Mouse (Mus musculus) embryo, embryonic 10 days (tissue): ENCODE data around the gene Slc38a2.

Experiments
- DNase-seq: peaks from one replicate; pipeline ENCODE4 v3.0.0-alpha.2; 2015; ENCODE audit warnings: low spot score

Slc38a2 gene

DNA sequence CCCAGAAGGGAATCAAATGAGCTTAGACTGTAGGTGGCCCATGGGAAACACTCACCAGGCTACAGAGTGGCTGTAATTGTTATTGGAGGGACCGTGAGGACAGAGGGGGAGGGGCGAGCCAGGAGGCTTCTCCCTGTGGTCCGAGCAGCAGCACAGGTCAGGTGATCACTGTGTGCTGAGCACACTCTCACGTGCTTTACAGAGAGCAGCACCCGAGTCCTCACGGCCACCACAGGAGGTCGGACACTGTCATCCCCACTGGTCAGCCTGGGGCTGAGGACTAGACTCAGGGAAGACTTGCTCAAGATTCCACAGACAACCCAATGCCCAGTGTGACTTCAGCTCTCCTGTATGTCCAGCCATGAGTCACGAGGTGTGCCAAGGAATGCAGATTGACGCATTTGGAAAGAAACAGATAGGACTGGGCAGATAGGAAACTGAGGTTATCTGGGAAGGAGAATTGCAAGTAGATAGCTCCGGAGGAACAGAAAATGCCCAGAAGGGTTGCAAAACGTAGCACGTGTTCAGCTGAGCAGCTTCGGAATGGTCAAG, 38.9 kb downstream of the Slc38a2 start:
- DNase-seq = no peak

DNA sequence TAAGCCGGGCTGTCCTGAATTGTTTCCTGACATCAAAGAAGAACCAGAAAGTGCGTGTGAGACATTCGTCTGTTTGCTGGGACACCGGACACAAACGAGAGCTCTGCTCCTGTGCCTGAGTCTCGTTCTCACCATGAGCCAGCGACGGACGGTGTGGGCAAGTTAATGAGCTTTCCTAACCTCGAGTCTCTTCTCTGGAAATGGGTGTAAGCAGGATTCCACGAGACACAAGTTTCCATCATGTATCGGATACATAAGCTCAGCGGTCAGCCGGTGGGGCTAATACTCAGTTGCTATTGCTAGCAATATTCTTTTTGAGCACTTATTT, 41.3 kb downstream of the Slc38a2 start:
- DNase-seq = peak; percentile 25

DNA sequence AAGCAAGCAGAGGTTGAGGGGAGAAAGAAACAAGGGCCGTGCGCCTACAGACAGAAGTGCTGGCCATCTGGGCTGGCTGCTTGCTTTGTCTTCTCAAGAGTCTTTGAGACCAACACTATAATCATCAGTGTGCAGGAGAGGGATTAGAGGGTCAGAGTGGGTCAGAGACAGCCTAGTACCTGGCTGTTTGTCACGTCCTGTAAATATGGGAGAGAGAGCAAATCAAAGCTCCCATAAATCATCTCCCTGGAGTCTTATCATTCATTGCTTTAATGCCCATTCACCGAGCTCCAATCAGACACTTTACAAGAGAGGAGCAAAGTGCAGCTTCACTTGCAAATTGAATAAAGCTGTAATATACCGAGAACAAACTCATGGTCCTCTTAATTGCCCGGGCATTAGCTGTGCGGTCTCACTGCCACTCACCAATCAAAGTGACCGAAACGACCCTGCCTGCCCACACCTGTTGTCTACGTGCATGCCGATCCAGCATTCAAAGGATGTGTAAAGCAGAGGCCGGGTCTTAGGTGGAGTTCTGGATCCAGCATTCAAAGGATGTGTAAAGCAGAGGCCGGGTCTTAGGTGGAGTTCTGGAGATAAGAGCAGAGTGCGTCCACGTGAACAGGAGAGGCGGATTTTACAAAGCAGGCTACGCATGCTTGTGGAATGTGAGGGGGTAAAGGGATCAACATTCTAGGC, 41.8 kb downstream of the Slc38a2 start:
- DNase-seq = no peak

DNA sequence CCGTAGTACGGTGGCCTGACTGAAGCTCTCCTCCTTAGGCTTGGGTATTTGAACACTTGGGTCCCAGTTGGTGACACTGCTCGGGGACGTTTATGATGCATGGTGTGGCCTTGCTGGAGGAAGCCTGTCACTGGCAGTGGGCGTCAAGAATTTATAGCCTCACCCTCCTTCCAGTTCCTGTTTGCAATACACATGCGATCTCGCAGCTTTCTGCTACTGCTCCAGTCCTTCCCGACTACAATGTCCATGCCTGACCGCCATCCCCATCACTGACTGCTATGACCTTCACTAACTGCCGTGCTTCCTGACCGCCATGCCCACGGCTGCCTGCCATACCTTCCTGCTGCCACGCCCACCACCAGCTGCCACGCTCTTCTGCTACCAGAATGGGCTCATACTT, 44.0 kb downstream of the Slc38a2 start:
- no peak for DNase-seq

DNA sequence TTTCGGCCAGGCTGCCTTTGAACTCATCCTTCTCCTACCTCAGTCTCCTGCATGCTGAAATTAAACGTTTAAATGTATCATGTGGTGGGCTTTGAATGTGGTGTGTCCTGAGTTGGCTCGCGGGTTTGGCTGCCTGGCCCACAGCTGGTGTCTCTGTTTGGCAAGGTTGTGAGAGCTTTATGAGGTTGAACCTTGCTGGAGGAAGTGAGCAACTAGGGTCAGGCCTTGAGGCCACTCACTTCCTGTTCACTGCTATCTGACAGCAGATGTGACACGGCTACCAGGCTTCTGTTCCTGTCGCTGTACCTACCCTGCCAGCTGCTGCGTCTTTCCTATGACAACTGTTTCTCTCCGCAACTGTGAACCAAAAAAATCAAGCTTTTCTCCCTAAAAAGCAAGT, 44.8 kb downstream of the Slc38a2 start:
- peak; percentile 39 for DNase-seq

DNA sequence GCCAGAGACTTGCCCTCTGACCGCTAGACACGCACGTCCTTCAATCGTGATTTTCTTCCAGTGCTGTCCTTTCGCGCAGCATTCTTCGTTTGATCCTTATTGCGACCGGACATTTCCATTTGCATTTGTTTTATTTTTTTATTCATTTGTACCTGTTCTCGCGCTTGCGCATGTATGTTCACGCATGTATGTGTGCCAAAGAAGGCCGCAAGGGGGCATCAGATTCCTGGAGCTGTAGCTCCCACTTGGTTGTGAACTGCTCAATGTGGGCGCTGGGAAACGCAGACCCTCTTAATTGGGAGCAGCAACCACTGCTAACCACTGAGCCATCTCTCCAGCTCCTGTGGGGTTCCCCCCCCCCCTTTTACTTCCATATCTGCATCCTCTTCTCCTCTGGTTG, 46.5 kb downstream of the Slc38a2 start:
- DNase-seq = no peak

DNA sequence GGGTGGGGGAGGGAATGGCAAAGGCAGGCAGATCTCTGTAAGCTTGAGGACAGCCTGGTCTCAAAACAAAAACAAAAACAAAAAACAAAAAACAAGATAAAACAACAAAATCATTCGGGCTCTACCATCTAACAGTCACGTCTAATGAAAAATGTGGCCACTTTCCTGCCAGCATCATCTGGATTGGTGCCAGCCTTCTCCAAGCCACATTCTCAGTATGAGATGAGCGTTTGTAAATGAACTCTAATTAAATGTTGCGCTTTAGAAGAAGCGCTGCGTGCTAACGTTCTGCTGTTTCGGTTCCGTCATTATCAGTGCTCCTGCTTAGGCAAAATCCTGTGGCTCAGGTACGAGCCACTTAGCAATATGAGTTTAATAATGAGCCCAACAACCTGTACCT, 47.0 kb downstream of the Slc38a2 start:
- DNase-seq = no peak

DNA sequence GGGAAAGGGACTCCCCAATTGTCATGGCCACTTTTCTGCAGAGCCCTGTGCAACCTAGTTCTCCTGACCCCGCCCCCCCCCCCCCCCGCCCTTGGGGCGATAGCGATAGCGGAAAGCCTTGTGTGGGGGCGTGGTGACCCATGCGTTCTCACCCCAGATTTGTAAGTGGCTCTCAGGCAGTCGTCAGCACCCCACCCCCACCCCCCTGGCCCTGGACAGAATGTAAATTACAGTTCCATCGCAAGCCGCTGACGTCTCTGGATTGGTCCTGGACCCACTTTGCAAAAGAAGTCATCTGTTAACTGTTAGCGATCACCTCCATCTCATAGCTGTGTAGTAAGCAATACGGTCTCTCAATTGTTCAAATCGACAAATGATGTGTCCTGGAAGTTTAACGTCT, 52.2 kb downstream of the Slc38a2 start:
- DNase-seq = no peak

DNA sequence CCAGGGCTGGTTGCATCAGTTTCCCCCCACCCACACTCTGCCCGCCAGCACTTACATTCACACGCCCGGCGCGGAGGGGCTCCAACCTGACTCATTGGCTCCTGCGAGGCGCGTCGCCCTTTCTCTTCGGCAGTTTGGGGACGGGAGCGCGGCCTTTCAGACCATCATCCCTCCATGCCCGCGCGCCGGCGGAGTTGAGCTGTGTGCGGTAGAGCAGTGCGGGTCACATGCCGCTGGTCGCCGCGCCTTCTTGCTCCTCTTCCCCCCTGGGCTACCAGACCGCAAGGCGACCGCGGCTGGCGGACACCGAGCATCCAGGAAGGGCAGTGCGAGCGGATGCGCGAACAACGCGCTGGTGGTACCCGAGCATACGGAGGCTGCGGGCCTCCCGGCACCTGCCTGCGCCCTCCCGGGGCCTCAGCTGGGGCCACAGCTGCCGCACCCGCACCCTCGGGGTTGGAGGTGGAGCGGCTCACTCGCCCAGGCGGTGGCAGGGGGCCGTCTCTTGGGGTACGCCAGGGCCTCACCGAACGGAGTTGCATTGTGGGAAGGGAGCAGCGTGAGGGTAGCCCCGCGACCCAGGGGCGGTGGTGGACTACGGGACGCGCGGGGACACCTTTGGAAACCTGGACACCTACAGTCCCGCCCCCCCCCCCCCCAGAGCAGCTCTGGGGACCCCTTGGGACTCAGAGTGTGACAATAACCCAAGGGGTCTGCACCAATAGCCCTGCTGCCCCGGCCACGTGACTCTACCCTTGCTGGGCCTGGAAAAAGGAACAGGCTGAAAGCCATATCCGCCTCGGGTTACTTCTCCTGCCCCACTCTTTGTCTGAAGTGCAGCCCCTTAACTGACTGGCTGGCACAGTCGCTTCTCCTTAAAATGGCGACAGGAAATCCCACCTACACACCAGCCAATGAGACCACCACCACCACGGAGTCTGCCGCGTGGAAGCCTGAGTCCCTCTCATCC, 56.8 kb downstream of the Slc38a2 start, which contains the start of gene Slc38a1:
Gene Slc38a1 (minus strand): TSS at position 478 of the 970 bp plus-strand sequence.
- DNase-seq = peak; percentile 87

DNA sequence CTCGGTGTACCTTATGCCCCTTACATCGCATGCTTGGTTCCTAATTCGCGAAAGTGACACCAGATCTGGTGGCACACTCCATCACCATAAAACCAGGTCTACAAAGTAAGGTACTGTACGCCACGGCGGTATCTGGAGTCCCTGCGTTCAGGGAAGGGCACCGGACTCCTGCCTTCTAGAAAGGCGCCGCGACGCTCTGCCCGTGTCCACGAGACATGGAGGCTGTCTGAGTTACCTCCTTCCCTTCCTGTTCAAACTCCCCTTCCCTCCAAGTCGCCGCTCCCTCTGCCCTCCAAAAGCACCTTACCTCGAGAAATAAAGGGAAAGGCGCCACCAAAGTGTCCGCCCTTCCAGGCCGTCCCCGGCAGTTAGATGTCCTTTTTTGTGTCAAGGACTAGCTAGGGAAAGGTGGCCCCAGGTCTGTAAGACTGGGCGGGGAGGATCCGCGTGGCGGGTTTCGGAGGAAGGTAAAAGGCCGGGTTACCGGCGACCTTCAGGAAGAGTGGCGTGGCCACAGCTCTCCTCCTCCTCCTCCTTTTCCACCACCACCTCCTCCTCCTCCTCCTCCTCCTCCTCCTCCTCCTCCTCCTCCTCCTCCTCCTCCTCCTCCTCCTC, 57.6 kb downstream of the Slc38a2 start:
- peak; percentile 60 for DNase-seq

DNA sequence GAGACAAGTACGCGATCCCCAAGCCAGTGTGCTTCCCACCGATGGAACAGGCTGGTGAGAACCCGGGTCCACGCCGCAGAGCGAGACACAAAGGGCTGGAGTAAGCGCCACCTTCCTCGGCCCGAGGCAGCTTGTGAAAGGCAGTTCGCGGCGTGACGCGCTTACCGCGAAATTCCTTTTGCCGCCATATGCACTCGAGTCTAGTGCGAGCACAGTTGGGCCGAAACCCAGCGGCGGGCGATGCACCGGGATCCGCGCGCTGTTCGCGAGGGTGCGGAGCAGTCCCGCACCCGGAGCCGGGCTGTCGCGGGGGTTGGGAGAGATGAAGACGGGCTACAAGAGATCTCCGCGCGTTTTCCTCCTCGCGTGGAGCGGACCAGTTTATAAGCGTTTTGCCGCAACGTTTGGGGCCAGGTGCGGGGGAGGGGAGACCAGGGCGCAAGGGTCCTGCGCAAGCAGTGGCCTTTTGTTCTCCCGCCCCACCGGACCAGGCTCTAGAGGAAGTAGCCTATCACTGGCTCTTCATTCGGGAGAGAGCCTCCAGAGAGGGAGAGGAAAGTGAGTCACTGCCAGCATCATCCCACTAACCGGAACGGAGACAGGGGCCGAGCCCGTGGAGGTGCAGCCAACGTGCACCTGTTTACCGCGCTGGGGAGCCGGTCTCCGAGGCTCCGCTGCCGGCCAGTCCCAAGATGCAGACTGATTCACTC, 58.3 kb downstream of the Slc38a2 start:
- peak; percentile 88 for DNase-seq

DNA sequence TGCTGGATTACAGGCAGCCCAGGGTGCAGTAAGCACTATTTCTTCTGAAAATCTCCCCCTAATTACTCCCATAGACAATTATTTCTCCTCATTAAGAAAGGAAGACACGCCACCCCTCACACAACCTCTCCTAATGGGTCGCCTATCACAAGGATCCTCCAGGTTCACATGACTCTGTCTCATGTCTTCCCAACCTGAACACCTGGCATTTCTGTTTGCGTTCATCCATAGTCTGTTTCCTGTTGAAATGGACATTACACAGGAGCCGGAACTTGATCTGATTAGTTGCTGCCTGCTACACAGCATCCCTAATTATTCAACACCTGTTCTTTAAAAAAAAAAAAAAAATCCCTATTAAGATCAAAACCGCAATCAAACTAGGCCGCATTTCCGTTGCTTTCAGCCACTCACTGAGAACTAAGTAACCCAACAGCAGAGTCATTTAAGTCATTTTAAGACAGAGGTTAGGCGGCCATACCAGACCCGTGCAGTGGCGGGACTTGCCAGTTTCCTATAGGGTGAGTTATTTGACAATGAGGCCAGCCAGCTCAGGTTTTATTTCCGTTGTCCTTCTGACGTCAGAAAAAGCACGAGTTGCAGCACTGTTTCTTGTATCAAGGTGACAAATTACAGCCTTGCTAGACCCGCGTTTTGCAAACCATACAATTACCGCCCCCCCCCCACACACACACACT, 59.1 kb downstream of the Slc38a2 start:
- peak; percentile 77 for DNase-seq

DNA sequence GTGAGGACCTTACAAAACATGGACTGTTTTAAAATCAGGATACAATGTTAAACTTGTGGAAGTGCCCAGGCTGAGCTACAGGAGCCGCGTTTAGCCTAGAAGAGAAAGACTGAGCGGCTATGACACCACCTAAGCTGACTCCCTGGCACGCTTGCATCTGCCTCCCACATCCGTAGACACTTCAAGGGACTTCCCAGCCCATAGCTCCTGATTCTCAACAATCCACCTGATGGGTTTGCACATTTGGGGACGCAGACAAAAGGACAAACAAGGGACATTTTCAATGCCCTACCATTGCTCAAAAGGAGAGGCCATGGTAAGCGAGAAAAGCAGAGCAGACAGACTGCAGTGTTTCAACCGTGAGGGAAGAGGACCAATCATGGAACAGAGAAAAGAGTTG, 59.9 kb downstream of the Slc38a2 start:
- DNase-seq = no peak

DNA sequence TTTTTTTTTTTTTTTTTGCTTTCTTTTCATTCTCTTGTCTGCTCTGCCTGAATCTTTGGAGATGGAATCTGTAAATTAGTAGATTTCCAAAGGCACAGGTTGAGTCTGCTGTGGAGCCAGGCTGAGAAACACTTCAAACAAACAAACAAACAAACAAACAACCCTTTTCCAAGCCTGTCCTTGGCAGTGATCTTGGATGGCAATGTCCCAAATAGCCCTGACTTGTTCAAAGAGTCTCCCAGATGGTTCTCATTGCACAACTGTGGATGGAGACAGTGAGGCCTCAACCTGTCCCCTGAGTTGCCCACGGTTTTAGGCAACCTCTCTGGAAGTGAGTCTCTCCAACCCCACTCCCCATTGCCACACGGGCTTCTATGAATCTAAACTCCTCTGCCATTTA, 60.9 kb downstream of the Slc38a2 start:
- DNase-seq = no peak

DNA sequence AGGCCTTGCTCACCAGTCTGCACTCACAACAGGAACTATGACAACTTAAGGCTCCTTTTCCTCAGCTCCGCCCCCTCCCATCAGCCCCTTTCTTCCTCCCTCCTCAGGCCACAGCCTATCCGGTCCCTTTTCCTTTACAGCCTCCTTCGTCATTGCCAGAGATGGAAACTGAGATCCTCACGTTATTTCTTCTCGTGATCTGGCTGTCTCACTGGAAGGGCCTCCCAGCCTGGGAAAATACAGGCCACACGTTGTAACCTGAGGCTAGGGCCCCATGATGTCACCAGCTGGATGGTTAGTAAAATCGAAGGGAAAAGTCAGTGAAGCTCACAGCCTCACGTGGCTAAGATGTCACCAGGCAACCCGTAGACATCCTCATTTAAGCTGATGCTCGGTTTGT, 61.4 kb downstream of the Slc38a2 start:
- peak; percentile 45 for DNase-seq
